Mouse (Mus musculus): Measurements from ENCODE around the gene Sesn2. TPM values are rescaled to one million over a fixed set of nuclear protein-coding genes. Genes with fewer than 3 reads are reported as not detected.

Gene Sesn2
- polyA plus RNA-seq, 1 experiment from 2014 or later, result 8.1 TPM

- peak overlapping the region; percentile 59; the same call in 1 of the 2 replicates for H3K9ac ChIP-seq
These were observed 46.1 kb downstream of the Sesn2 start for GRCm38 (mm10) chr4:132464255-132464613.

GRCm38 (mm10) chr4:132463430-132464254 is 46.7 kb downstream of the Sesn2 start, which contains the start of gene Med18:
Med18 (minus strand) TSS chr4:132463921.
- Histone ChIP-seq H3K4me3 (peak within 1 kb of the TSS; percentile 82), H3K27me3 (replicated peaks) (no peaks in the 10 kb centered on the region), H3K9me3 (no peaks in the 10 kb centered on the region), H3K4me1 (peaks cover 24% of the 10 kb centered on the region), H3K4me2 (peak within 1 kb of the TSS; percentile 79), H3K9ac (peak within 1 kb of the TSS; percentile 59), H3K36me3 (replicated peaks) (peaks cover 15% of the 10 kb centered on the region), H3K27ac (peak within 1 kb of the TSS; percentile 67)
- peak; percentile 97 for ATAC-seq (replicated peaks)
- under 1% methylated on average over 44 of the region's 44 CpGs for WGBS

More at GRCm38 (mm10) chr4:132464255-132464613, 46.1 kb downstream of the Sesn2 start:
- Histone ChIP-seq H3K27ac (peak overlapping the region; percentile 67), H3K4me3 (peak overlapping the region; percentile 82), H3K4me2 (peak overlapping the region; percentile 79), H3K27me3 (replicated peaks) (no peaks in the 10 kb centered on the region), H3K9me3 (no peaks in the 10 kb centered on the region), H3K36me3 (replicated peaks) (peaks cover 13% of the 10 kb centered on the region), H3K4me1 (peaks cover 24% of the 10 kb centered on the region)
- ATAC-seq (replicated peaks), result no peak; the same call in 1 of the 2 replicates
- WGBS, result 1% methylated on average over 5 of the region's 5 CpGs

DNA sequence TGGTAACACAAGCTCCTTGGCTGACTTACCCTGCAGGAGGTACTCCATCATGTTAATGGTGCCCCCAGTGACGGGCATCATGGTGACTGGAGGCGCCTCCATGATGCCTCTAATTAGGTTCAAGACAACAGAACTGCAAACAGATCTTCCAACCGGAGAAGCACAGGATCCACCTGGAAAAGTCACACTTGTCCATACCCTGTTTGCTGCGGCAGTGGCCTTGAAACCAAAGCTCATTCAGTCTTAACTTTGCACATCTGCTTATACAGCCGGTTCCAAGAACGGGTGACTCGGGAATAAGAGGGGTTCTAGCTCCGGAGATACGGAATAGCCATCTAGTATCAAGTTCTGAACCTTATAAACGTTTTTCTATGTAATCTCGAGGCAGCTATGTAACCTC is 47.5 kb downstream of the Sesn2 start:
- Histone ChIP-seq H3K9me3 (no peaks in the 10 kb centered on the region), H3K27me3 (replicated peaks) (no peaks in the 10 kb centered on the region), H3K4me1 (peaks cover 24% of the 10 kb centered on the region), H3K4me2 (peak overlapping the region; percentile 79), H3K4me3 (peak overlapping the region; percentile 82), H3K9ac (peak overlapping the region; percentile 59), H3K36me3 (replicated peaks) (peaks cover 23% of the 10 kb centered on the region), H3K27ac (no peak overlapping the region)
- 17% methylated on average over 11 of the region's 11 CpGs for WGBS
- no peak for ATAC-seq (replicated peaks)

DNA sequence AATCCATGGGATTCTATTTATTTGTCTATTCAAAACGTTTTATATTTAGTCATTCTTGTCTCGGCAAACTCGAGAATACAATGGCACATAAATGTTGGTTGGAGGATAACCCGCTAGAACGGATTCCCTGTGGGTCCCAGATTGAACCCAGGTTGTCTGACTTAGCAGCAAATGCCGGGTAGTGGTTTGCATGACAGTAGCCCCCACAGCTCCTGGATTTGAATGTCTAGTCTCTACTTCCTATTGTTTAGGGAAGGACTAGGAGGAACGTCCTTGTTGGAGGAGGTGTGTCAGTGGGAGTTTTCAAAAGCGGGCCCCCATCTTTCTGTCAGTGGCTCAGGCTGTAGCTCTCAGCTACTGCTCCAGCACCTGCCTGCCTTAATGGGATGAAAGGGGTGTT is 50.1 kb downstream of the Sesn2 start:
- no peak for ATAC-seq (replicated peaks)
- H3K4me2 ChIP-seq, result no peak overlapping the region
- H3K27me3 ChIP-seq (replicated peaks), result no peaks in the 10 kb centered on the region
- H3K9me3 ChIP-seq, result no peaks in the 10 kb centered on the region
- no peak overlapping the region for H3K4me3 ChIP-seq
- no peak overlapping the region for H3K9ac ChIP-seq
- H3K36me3 ChIP-seq (replicated peaks), result peaks cover 28% of the 10 kb centered on the region
- no peak overlapping the region for H3K27ac ChIP-seq
- H3K4me1 ChIP-seq, result peaks cover 24% of the 10 kb centered on the region
- 93% methylated on average over 8 of the region's 8 CpGs for WGBS

DNA sequence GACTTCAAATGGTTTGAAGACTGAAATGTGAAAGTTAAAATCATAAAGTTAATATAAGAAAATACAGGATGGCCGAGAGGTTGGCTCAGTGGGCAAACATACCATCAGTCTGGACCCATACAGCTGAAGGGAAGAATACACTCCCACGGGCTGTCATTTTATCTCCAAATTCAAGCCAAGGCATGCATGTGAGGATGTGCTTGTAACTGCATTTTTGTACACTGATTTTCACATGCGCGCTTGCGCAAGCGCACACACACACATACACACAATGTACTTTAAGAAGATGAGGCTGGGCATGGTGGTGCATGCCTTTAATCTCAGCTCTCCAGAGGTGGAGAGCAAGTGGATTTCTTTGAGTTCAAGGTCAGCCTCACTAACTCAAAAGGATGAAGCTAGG is 54.7 kb downstream of the Sesn2 start:
- Histone ChIP-seq H3K4me2 (no peak overlapping the region), H3K36me3 (replicated peaks) (peaks cover 26% of the 10 kb centered on the region), H3K27ac (no peak overlapping the region), H3K27me3 (replicated peaks) (no peaks in the 10 kb centered on the region), H3K4me1 (no peaks in the 10 kb centered on the region), H3K9me3 (no peaks in the 10 kb centered on the region), H3K9ac (no peak overlapping the region), H3K4me3 (no peak overlapping the region)
- WGBS, result 95% methylated on average over 6 of the region's 6 CpGs
- ATAC-seq (replicated peaks), result no peak

- Histone ChIP-seq H3K36me3 (replicated peaks) (peaks cover 23% of the 10 kb centered on the region), H3K9me3 (no peaks in the 10 kb centered on the region), H3K27me3 (replicated peaks) (no peaks in the 10 kb centered on the region), H3K4me2 (no peak overlapping the region), H3K9ac (no peak overlapping the region), H3K4me1 (no peaks in the 10 kb centered on the region), H3K4me3 (no peak overlapping the region), H3K27ac (no peak overlapping the region)
- WGBS, result 87% methylated on average over 3 of the region's 3 CpGs
- ATAC-seq (replicated peaks), result no peak
These were observed 55.2 kb downstream of the Sesn2 start for GRCm38 (mm10) chr4:132455146-132455545.

- Histone ChIP-seq H3K9ac (no peak overlapping the region), H3K4me3 (no peak overlapping the region), H3K27me3 (replicated peaks) (no peaks in the 10 kb centered on the region), H3K9me3 (no peaks in the 10 kb centered on the region), H3K27ac (no peak overlapping the region), H3K36me3 (replicated peaks) (peaks cover 15% of the 10 kb centered on the region), H3K4me1 (no peaks in the 10 kb centered on the region), H3K4me2 (no peak overlapping the region)
- no peak for ATAC-seq (replicated peaks)
- 86% methylated on average over 6 of the region's 6 CpGs for WGBS
These were observed 56.1 kb downstream of the Sesn2 start for GRCm38 (mm10) chr4:132454216-132454615.

- H3K4me1 ChIP-seq, result no peaks in the 10 kb centered on the region
- H3K4me3 ChIP-seq, result no peak overlapping the region
- WGBS, result 90% methylated on average over 3 of the region's 3 CpGs
- H3K36me3 ChIP-seq (replicated peaks), result no peaks in the 10 kb centered on the region
- H3K27me3 ChIP-seq (replicated peaks), result no peaks in the 10 kb centered on the region
- ATAC-seq (replicated peaks), result no peak
- no peaks in the 10 kb centered on the region for H3K9me3 ChIP-seq
- H3K27ac ChIP-seq, result no peak overlapping the region
- H3K9ac ChIP-seq, result no peak overlapping the region
- no peak overlapping the region for H3K4me2 ChIP-seq
These were observed 60.5 kb downstream of the Sesn2 start for GRCm38 (mm10) chr4:132449778-132450177.

GRCm38 (mm10) chr4:132446105-132446504 is 64.2 kb downstream of the Sesn2 start:
- 83% methylated on average over 12 of the region's 12 CpGs for WGBS
- Histone ChIP-seq H3K9ac (no peak overlapping the region), H3K4me2 (no peak overlapping the region), H3K4me3 (no peak overlapping the region), H3K4me1 (no peaks in the 10 kb centered on the region), H3K27ac (no peak overlapping the region), H3K9me3 (no peaks in the 10 kb centered on the region), H3K36me3 (replicated peaks) (no peaks in the 10 kb centered on the region), H3K27me3 (replicated peaks) (no peaks in the 10 kb centered on the region)
- no peak for ATAC-seq (replicated peaks)

- Histone ChIP-seq H3K4me1 (no peaks in the 10 kb centered on the region), H3K4me3 (no peak overlapping the region), H3K27me3 (replicated peaks) (no peaks in the 10 kb centered on the region), H3K27ac (no peak overlapping the region), H3K9me3 (no peaks in the 10 kb centered on the region), H3K36me3 (replicated peaks) (no peaks in the 10 kb centered on the region), H3K9ac (no peak overlapping the region), H3K4me2 (no peak overlapping the region)
- ATAC-seq (replicated peaks), result no peak
- WGBS, result 80% methylated on average over 8 of the region's 8 CpGs
These were observed 65.8 kb downstream of the Sesn2 start for GRCm38 (mm10) chr4:132444516-132444915.

Other genes with a start within 250 kb of the Sesn2 start
- gene Gmeb1, start 248.9 kb downstream of the Sesn2 start, polyA plus RNA-seq (2015; fragmentation: Nextera tagmentation; extraction: Ambion mirVana), result 45.7 and 47.4 TPM in 2 replicates
- 45.2 and 47.7 TPM in 2 replicates for gene Taf12, start 236.1 kb downstream of the Sesn2 start, polyA plus RNA-seq (2015; fragmentation: Nextera tagmentation; extraction: Ambion mirVana)
- 2.0 and 2.4 TPM in 2 replicates for gene Rab42, start 207.1 kb downstream of the Sesn2 start, polyA plus RNA-seq (2015; fragmentation: Nextera tagmentation; extraction: Ambion mirVana)
- 71.2 and 84.6 TPM in 2 replicates for gene Trnau1ap, start 181.0 kb downstream of the Sesn2 start, polyA plus RNA-seq (2015; fragmentation: Nextera tagmentation; extraction: Ambion mirVana)
- 36.4 and 39.0 TPM in 2 replicates for gene Rcc1, start 156.9 kb downstream of the Sesn2 start, polyA plus RNA-seq (2015; fragmentation: Nextera tagmentation; extraction: Ambion mirVana)
- gene Phactr4, start 88.0 kb downstream of the Sesn2 start, polyA plus RNA-seq (2015; fragmentation: Nextera tagmentation; extraction: Ambion mirVana), result 8.7 and 8.9 TPM in 2 replicates
- gene Med18, start 46.6 kb downstream of the Sesn2 start, polyA plus RNA-seq (2015; fragmentation: Nextera tagmentation; extraction: Ambion mirVana), result 15.9 and 17.7 TPM in 2 replicates
- gene Atpif1, start 23.2 kb upstream of the Sesn2 start, polyA plus RNA-seq (2015; fragmentation: Nextera tagmentation; extraction: Ambion mirVana), result 1,207 and 1,280 TPM in 2 replicates
- 130 and 131 TPM in 2 replicates for gene Dnajc8, start 25.0 kb upstream of the Sesn2 start, polyA plus RNA-seq (2015; fragmentation: Nextera tagmentation; extraction: Ambion mirVana)
- gene Ptafr, start 53.6 kb upstream of the Sesn2 start, polyA plus RNA-seq (2015; fragmentation: Nextera tagmentation; extraction: Ambion mirVana), result 0.67 and 1.0 TPM in 2 replicates
- gene Eya3, start 128.5 kb upstream of the Sesn2 start, polyA plus RNA-seq (2015; fragmentation: Nextera tagmentation; extraction: Ambion mirVana), result 14.5 and 15.3 TPM in 2 replicates
- 4.0 and 5.4 TPM in 2 replicates for gene Xkr8, start 222.0 kb upstream of the Sesn2 start, polyA plus RNA-seq (2015; fragmentation: Nextera tagmentation; extraction: Ambion mirVana)
- gene Smpdl3b, start 246.8 kb upstream of the Sesn2 start, polyA plus RNA-seq (2015; fragmentation: Nextera tagmentation; extraction: Ambion mirVana), result 0.79 and 1.0 TPM in 2 replicates